ENCODE assay signal across 9 mouse cellular contexts in the genomic region with DNA sequence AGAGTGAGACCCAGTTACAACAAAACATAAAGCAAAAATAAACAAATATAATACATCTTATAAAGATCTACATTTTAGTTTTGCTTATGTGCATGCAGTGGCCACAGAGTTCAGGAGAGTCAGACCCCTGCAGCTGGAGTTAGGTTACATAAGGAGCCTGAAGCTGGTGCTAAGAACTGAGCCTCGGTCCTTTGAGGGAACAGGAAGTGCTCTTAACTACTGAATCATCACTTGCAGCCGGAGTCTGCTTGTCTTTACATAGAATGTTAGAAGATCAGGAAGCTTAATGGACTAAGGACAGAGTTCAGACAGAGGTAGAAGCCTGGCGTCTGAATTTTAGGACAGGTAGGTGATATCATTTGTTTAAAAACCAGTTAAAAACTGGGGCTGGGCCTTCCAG. TPM values are rescaled to one million over a fixed set of nuclear protein-coding genes. Genes with fewer than 3 reads are reported as not detected.
DNase-seq lines count a peak whose midpoint lies in the region; ATAC-seq and TF ChIP-seq lines count a peak whose summit lies in the region.
"Had no signal": no experiment of that assay in that cellular context is flagged by ENCODE, and none has a peak within 500 bp of the region (broad histone marks: within the 10 kb centered on the region; RNA-seq: fewer than 3 reads in every experiment).

No protein-coding gene starts in this region.

- no peak for TF ChIP-seq POLR2A in bone marrow, adult 2 months (IDR thresholded peaks at IDR 0.05; ENCODE audit: borderline replicate concordance, control insufficient read depth, low read depth, low read length)

- peak overlapping the region; percentile 73 for H3K9ac ChIP-seq in kidney, embryonic 16.5 days (replicated peaks; ENCODE audit: low read length)
- no peak overlapping the region for H3K9ac ChIP-seq in forebrain, postnatal 0 days

- peaks cover 29% of the 10 kb centered on the region for H3K36me3 ChIP-seq in kidney, embryonic 16.5 days (ENCODE audit: insufficient read depth, low read length)
- H3K36me3 ChIP-seq in forebrain, postnatal 0 days (ENCODE audit: insufficient read depth), result no peaks in the 10 kb centered on the region
- peaks cover 34% of the 10 kb centered on the region for H3K36me3 ChIP-seq in macrophage (ENCODE audit: inconsistent target)

- no peak for ATAC-seq in kidney, embryonic 16.5 days (ENCODE audit: low FRiP score, low TSS enrichment)
- no peak for ATAC-seq in forebrain, postnatal 0 days

- no peaks in the 10 kb centered on the region for H3K9me3 ChIP-seq in kidney, embryonic 16.5 days (ENCODE audit: low read length)
- no peaks in the 10 kb centered on the region for H3K9me3 ChIP-seq in forebrain, postnatal 0 days (ENCODE audit: low read length)

- peak overlapping the region; percentile 65 for H3K4me2 ChIP-seq in kidney, embryonic 16.5 days (replicated peaks; ENCODE audit: low read depth, low read length)
- H3K4me2 ChIP-seq in forebrain, postnatal 0 days (ENCODE audit: low read depth), result no peak overlapping the region

- no peak for TF ChIP-seq CTCF in bone marrow, adult 2 months (IDR thresholded peaks at IDR 0.05; ENCODE audit: control insufficient read depth, insufficient read depth, low read length)
- TF ChIP-seq CTCF in forebrain, postnatal 0 days (IDR thresholded peaks at IDR 0.05; ENCODE audit: low read depth), result no peak

- H3K27me3 ChIP-seq in kidney, embryonic 16.5 days (ENCODE audit: insufficient read depth, low read length), result no peaks in the 10 kb centered on the region
- no peaks in the 10 kb centered on the region for H3K27me3 ChIP-seq in forebrain, postnatal 0 days (ENCODE audit: insufficient read depth, low read length)

- H3K4me1 ChIP-seq in kidney, embryonic 16.5 days (ENCODE audit: insufficient read depth, low read length), result peaks cover 42% of the 10 kb centered on the region
- peaks cover 9% of the 10 kb centered on the region for H3K4me1 ChIP-seq in bone marrow, adult 2 months (ENCODE audit: control insufficient read depth, insufficient read depth, low read length)
- H3K4me1 ChIP-seq in forebrain, postnatal 0 days (ENCODE audit: insufficient read depth), result 0 out of 2 replicates have a peak, but pooled peaks cover 5% of the 10 kb centered on the region

- whole genome bisulfite sequencing in kidney, embryonic 16.5 days, result 36% methylated on average over 3 of the region's 3 CpGs
- 29% methylated on average over 3 of the region's 3 CpGs for WGBS in bone marrow, adult 2 months
- WGBS in forebrain, postnatal 0 days, result 55% methylated on average over 3 of the region's 3 CpGs
- 34% methylated on average over 3 of the region's 3 CpGs for WGBS in macrophage (ENCODE audit: missing documents)

- peak overlapping the region; percentile 59 for H3K4me3 ChIP-seq in kidney, embryonic 16.5 days (ENCODE audit: low read length)
- peak overlapping the region; percentile 21 for H3K4me3 ChIP-seq in bone marrow, adult 2 months (replicated peaks; ENCODE audit: control insufficient read depth, low read depth, low read length)
- no peak overlapping the region for H3K4me3 ChIP-seq in forebrain, postnatal 0 days (ENCODE audit: low read depth, low read length)
- peak overlapping the region; percentile 88 for H3K4me3 ChIP-seq in macrophage (ENCODE audit: inconsistent target)

- peak overlapping the region; percentile 98 for H3K27ac ChIP-seq in kidney, embryonic 16.5 days (ENCODE audit: low read length)
- H3K27ac ChIP-seq in bone marrow, adult 2 months (ENCODE audit: control insufficient read depth, insufficient read depth, low read depth, low read length, poor library complexity), result peak overlapping the region; percentile 88; the same call in 1 of the 2 replicates
- H3K27ac ChIP-seq in forebrain, postnatal 0 days (ENCODE audit: low read depth, low read length), result 0 out of 2 replicates have a peak overlapping the region, but pooled peaks have one; percentile 48
- peak overlapping the region; percentile 92 for H3K27ac ChIP-seq in macrophage

- peaks cover 39% of the 10 kb centered on the region for H3K79me2 ChIP-seq in macrophage (ENCODE audit: inconsistent target)

- DNase-seq in kidney, postnatal 36 days, result no peak
- no peak for DNase-seq in forebrain, postnatal 0 days
- no peak for DNase-seq in ovary, postnatal 36 days (ENCODE audit: low spot score)
- no peak for DNase-seq in cerebellum, postnatal 10 days
- DNase-seq in left cerebral cortex, postnatal 4 days, result no peak

- intact Hi-C loops in left cerebral cortex, postnatal 4 days (cut with DNase I), result no loop called here

RNA-seq across cellular contexts. Expression of a gene that starts 3.8 kb away (rescaled TPM):
- 87.5 and 106 TPM in 2 replicates for polyA plus RNA-seq in kidney, embryonic 16.5 days (2015; fragmentation: Nextera tagmentation; extraction: Ambion mirVana)
- 10.9 and 29.6 TPM in 2 replicates for polyA plus RNA-seq in bone marrow, adult 2 months (2011; ENCODE audit: insufficient read depth, insufficient read length, low replicate concordance, missing spikeins)
- 8.1 and 8.5 TPM in 2 replicates for total RNA-seq in forebrain, postnatal 0 days (2014; rRNA removed)
- 12.4 and 13.9 TPM in 2 replicates for polyA plus RNA-seq in forebrain, postnatal 0 days (2015; fragmentation: Nextera tagmentation; extraction: Ambion mirVana)
- total RNA-seq in macrophage (2018; cell fraction: chromatin; rRNA removed), result 10 to 100 TPM in 18 of 26 experiments, 1 to 10 TPM in 8; 3.7 to 35.4 (median 12.4) TPM
- 10 to 100 TPM; 28.2 to 67.4 (median 39.0) TPM for total RNA-seq in macrophage (2018; cell fraction: cytosol; rRNA removed)
- 10 to 100 TPM; 10.8 to 40.1 (median 19.8) TPM for total RNA-seq in macrophage (2018; cell fraction: nucleus; rRNA removed)
- 40.0 to 53.0 TPM (median 46.8 TPM) in 3 replicates for polyA plus RNA-seq in macrophage (2018)
- total RNA-seq in left cerebral cortex, postnatal 4 days (2021), result 1 to 10 TPM; 4.5 to 6.1 TPM

RNA-seq across cellular contexts. Expression of a gene that starts 11.2 kb away (rescaled TPM):
- polyA plus RNA-seq in kidney, embryonic 16.5 days (2015; fragmentation: Nextera tagmentation; extraction: Ambion mirVana), result not detected in 2 replicates
- not detected in 2 replicates for polyA plus RNA-seq in bone marrow, adult 2 months (2011; ENCODE audit: insufficient read depth, insufficient read length, low replicate concordance, missing spikeins)
- total RNA-seq in forebrain, postnatal 0 days (2014; rRNA removed), result not detected in 2 replicates
- polyA plus RNA-seq in forebrain, postnatal 0 days (2015; fragmentation: Nextera tagmentation; extraction: Ambion mirVana), result not detected in 2 replicates
- total RNA-seq in macrophage (2018; cell fraction: chromatin; rRNA removed), result not detected
- total RNA-seq in macrophage (2018; cell fraction: cytosol; rRNA removed), result not detected
- not detected for total RNA-seq in macrophage (2018; cell fraction: nucleus; rRNA removed)
- not detected in 3 replicates for polyA plus RNA-seq in macrophage (2018)
- not detected for total RNA-seq in left cerebral cortex, postnatal 4 days (2021)
- total RNA-seq: left cerebral cortex, postnatal 14 days had no signal

RNA-seq across cellular contexts. Expression of a gene that starts 12.3 kb away (rescaled TPM):
- 7.3 and 10.3 TPM in 2 replicates for polyA plus RNA-seq in kidney, embryonic 16.5 days (2015; fragmentation: Nextera tagmentation; extraction: Ambion mirVana)
- 2.4 and 5.9 TPM in 2 replicates for polyA plus RNA-seq in bone marrow, adult 2 months (2011; ENCODE audit: insufficient read depth, insufficient read length, low replicate concordance, missing spikeins)
- 1.9 and 2.5 TPM in 2 replicates for total RNA-seq in forebrain, postnatal 0 days (2014; rRNA removed)
- polyA plus RNA-seq in forebrain, postnatal 0 days (2015; fragmentation: Nextera tagmentation; extraction: Ambion mirVana), result 1.2 and 1.5 TPM in 2 replicates
- total RNA-seq in macrophage (2018; cell fraction: chromatin; rRNA removed), result 10 to 100 TPM; 20.0 to 66.0 (median 29.6) TPM
- 10 to 100 TPM; 29.2 to 68.9 (median 35.2) TPM for total RNA-seq in macrophage (2018; cell fraction: cytosol; rRNA removed)
- total RNA-seq in macrophage (2018; cell fraction: nucleus; rRNA removed), result 10 to 100 TPM; 18.9 to 54.1 (median 29.3) TPM
- 19.5 to 36.1 TPM (median 21.2 TPM) in 3 replicates for polyA plus RNA-seq in macrophage (2018)
- 1 to 10 TPM; 3.4 to 3.7 TPM for total RNA-seq in left cerebral cortex, postnatal 4 days (2021)

RNA-seq across cellular contexts. Expression of a gene that starts 14.3 kb away (rescaled TPM):
- 170 and 179 TPM in 2 replicates for polyA plus RNA-seq in kidney, embryonic 16.5 days (2015; fragmentation: Nextera tagmentation; extraction: Ambion mirVana)
- polyA plus RNA-seq in bone marrow, adult 2 months (2011; ENCODE audit: insufficient read depth, insufficient read length, low replicate concordance, missing spikeins), result 77.5 and 109 TPM in 2 replicates
- 7.4 and 11.6 TPM in 2 replicates for total RNA-seq in forebrain, postnatal 0 days (2014; rRNA removed)
- 8.9 and 9.9 TPM in 2 replicates for polyA plus RNA-seq in forebrain, postnatal 0 days (2015; fragmentation: Nextera tagmentation; extraction: Ambion mirVana)
- total RNA-seq in macrophage (2018; cell fraction: chromatin; rRNA removed), result 10 to 100 TPM in 13 of 26 experiments, 1 to 10 TPM in 13; 2.4 to 31.3 (median 10.2) TPM
- total RNA-seq in macrophage (2018; cell fraction: cytosol; rRNA removed), result 1 to 10 TPM; 3.9 to 9.2 (median 5.9) TPM
- total RNA-seq in macrophage (2018; cell fraction: nucleus; rRNA removed), result 10 to 100 TPM in 3 of 26 experiments, 1 to 10 TPM in 23; 3.7 to 97.3 (median 6.4) TPM
- polyA plus RNA-seq in macrophage (2018), result 2.3 to 57.4 TPM (median 13.6 TPM) in 3 replicates
- total RNA-seq in left cerebral cortex, postnatal 4 days (2021), result 10 to 100 TPM; 12.3 to 16.2 TPM

RNA-seq across cellular contexts. Expression of a gene that starts 32.3 kb away (rescaled TPM):
- 14.6 and 15.8 TPM in 2 replicates for polyA plus RNA-seq in kidney, embryonic 16.5 days (2015; fragmentation: Nextera tagmentation; extraction: Ambion mirVana)
- polyA plus RNA-seq in bone marrow, adult 2 months (2011; ENCODE audit: insufficient read depth, insufficient read length, low replicate concordance, missing spikeins), result 6.9 and 10.8 TPM in 2 replicates
- total RNA-seq in forebrain, postnatal 0 days (2014; rRNA removed), result 44.2 and 53.6 TPM in 2 replicates
- polyA plus RNA-seq in forebrain, postnatal 0 days (2015; fragmentation: Nextera tagmentation; extraction: Ambion mirVana), result 15.4 and 17.2 TPM in 2 replicates
- total RNA-seq in macrophage (2018; cell fraction: chromatin; rRNA removed), result 10 to 100 TPM in 9 of 26 experiments, 1 to 10 TPM in 17; 2.4 to 25.8 (median 7.7) TPM
- total RNA-seq in macrophage (2018; cell fraction: cytosol; rRNA removed), result 10 to 100 TPM in 17 of 26 experiments, 1 to 10 TPM in 9; 4.7 to 16.4 (median 11.9) TPM
- 10 to 100 TPM in 15 of 26 experiments, 1 to 10 TPM in 11; 5.5 to 23.2 (median 10.6) TPM for total RNA-seq in macrophage (2018; cell fraction: nucleus; rRNA removed)
- polyA plus RNA-seq in macrophage (2018), result 6.6 to 13.3 TPM (median 10.2 TPM) in 3 replicates
- total RNA-seq in left cerebral cortex, postnatal 4 days (2021), result 10 to 100 TPM; 41.4 to 45.7 TPM

Comparison
In these comparisons a context has a peak if more than half of its experiments do, and no peak if none do; other contexts are left out.
1. H3K27ac ChIP-seq: peak in every context shown above with its lines; median percentile 98 in kidney, embryonic 16.5 days; 92 in macrophage; 88 in bone marrow, adult 2 months; 48 in forebrain, postnatal 0 days.